Mouse (Mus musculus): ENCODE measurements around the gene Kcne1. TPM values are rescaled to one million over a fixed set of nuclear protein-coding genes. Genes with fewer than 3 reads are reported as not detected.

The Kcne1 gene
- polyA plus RNA-seq (2015; fragmentation: Nextera tagmentation; extraction: Ambion mirVana): not detected in 2 replicates

DNA sequence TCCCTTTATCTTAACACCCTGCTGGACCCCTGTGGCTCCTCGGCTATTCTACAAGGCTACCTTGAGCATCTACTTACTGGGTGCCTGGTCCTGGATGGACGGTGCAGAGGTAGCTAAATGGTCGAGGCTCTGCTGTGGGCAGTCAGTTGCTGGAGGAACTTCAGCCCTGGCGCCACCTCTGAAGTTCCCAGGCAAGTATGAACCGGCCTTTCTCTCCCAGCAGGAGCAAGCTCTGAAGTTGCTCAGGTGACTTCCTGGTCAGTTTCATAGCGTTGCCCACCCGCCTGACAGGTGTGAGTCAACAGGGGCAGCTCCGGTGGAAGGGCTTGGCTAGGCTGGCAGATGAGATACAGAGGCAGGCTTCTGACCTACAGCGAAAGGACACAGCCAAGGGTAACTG, at the start of gene Kcne1:
Gene Kcne1 (minus strand): TSS at position 240 of the 400 bp plus-strand sequence.

DNA sequence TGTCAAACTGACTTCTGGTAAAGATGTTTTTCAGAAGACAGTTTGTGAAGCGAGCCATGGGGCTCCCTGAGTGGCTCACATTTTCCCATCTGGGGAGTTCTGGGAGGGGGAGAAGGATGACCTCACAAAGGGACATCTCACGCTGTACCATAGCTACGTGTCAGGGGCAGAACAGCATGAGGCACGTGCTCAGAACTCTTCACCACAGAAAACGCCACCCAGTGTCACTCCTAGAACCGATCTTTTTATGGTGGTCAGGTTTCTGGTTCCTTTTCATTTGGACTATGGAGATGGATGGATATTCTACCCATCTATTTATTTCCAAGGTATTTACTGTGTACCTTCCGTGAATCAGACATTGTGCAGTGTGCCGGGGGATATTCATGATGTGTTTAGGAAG, 37.9 kb downstream of the Kcne1 start, which contains the start of gene Fam243:
Gene Fam243 (minus strand): TSS at position 101 of the 400 bp plus-strand sequence.

DNA sequence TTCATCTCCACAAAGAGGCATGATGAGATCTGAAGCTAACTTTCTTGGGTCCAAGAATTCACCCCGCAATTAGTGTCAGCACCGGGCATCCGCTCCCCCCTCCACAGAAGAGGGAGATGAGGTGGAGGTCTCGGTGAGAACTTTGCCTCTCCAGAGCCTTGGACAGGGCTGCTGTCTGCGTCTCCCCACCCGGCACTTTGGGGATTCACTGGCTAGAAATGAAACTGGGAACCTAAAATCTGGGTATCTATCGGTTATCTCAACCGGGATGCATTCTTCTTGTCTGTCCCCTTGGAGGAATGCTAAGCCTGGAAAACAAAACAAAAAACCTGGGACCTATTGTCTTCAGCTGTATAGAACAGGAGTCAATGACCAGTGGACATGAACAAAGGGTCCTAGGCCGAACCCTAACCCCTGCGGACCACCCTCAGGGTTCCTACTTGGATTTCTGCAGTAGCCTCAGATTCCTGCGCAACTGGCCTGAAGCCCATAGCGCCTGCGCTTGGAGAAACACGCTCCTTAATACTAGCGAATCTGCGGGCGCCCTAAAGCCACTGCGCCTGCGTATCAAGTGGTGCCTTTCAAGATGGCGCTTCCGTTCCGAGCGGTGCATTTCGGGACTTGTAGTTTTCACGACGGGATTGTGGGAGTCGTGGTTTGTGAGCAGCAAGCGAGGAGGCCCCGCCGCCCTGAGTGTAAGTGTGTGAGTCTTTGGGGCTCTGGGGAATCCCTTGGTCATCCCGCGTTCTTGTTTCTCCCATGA, 58.4 kb downstream of the Kcne1 start, which contains the start of gene Smim11:
Gene Smim11 (plus strand): TSS at position 638 of the 763 bp plus-strand sequence.

Other genes starting within 250 kb of the Kcne1 start
- gene Kcne2, start 67.1 kb downstream of the Kcne1 start, polyA plus RNA-seq (2015; fragmentation: Nextera tagmentation; extraction: Ambion mirVana): not detected in 2 replicates
- 181 and 188 TPM in 2 replicates for gene Smim11, start 58.2 kb downstream of the Kcne1 start, polyA plus RNA-seq (2015; fragmentation: Nextera tagmentation; extraction: Ambion mirVana)
- not detected in 2 replicates for gene Fam243, start 38.0 kb downstream of the Kcne1 start, polyA plus RNA-seq (2015; fragmentation: Nextera tagmentation; extraction: Ambion mirVana)
- gene Rcan1, start 111.4 kb upstream of the Kcne1 start, polyA plus RNA-seq (2015; fragmentation: Nextera tagmentation; extraction: Ambion mirVana): 22.9 and 23.4 TPM in 2 replicates
- 0.18 and 0.32 TPM in 2 replicates for gene Clic6, start 126.3 kb upstream of the Kcne1 start, polyA plus RNA-seq (2015; fragmentation: Nextera tagmentation; extraction: Ambion mirVana)

All from skeletal muscle tissue, postnatal 0 days (tissue).